Mouse (Mus musculus) embryo, embryonic 9.5 days (tissue): ENCODE results near the gene Krt9.

ENCODE experiments used
- DNase-seq: peaks from one replicate; pipeline ENCODE4 v3.0.0-alpha.2; 2017; ENCODE audit errors: extremely low spot score

Gene Krt9

GRCm38 (mm10) chr11:100148615-100149330, 44.3 kb downstream of the Krt9 start, which contains the start of gene Krt19:
Gene Krt19, minus strand, starts transcription at chr11:100148665.
- DNase-seq: no peak

- no peak for DNase-seq
Observed at GRCm38 (mm10) chr11:100147566-100148353, 45.3 kb downstream of the Krt9 start.

- DNase-seq: no peak
Observed at GRCm38 (mm10) chr11:100145858-100146560, 47.0 kb downstream of the Krt9 start.

- no peak for DNase-seq
Observed at GRCm38 (mm10) chr11:100145104-100145503, 47.9 kb downstream of the Krt9 start.

- no peak for DNase-seq
Observed at GRCm38 (mm10) chr11:100140966-100141365, 52.1 kb downstream of the Krt9 start.

GRCm38 (mm10) chr11:100139391-100139790, 53.7 kb downstream of the Krt9 start:
- no peak for DNase-seq

- no peak for DNase-seq
Observed at GRCm38 (mm10) chr11:100138809-100139208, 54.2 kb downstream of the Krt9 start.

GRCm38 (mm10) chr11:100137693-100138092, 55.4 kb downstream of the Krt9 start:
- no peak for DNase-seq
